Mouse (Mus musculus) midbrain, embryonic 11.5 days (tissue): ENCODE data around the gene Prrxl1. TPM values are rescaled to one million over a fixed set of nuclear protein-coding genes. Genes with fewer than 3 reads are reported as not detected.

Experiments
- ATAC-seq: fragments of 200-750 bp; cut with Nextera tagmentation; 2 replicates; pipeline ENCODE4 v1.8.0; 2017; ENCODE audit warnings: moderate TSS enrichment, moderate library complexity; ENCODE audit not compliant: low FRiP score
- DNase-seq: peaks from one replicate; pipeline ENCODE4 v3.0.0; 2015; ENCODE audit warnings: low spot score; ENCODE audit errors: missing footprints
- H3K27ac ChIP-seq: fragments of 300-500 bp; sonication (generic); 2 replicates; pipeline ENCODE4 v1.5.1; 2014; ENCODE audit warnings: low read depth, low read length
- H3K27me3 ChIP-seq: fragments of 300-500 bp; sonication (generic); 2 replicates; pipeline ENCODE4 v1.6.1; 2014; ENCODE audit warnings: mild to moderate bottlenecking, low read length, moderate library complexity, mixed read lengths; ENCODE audit not compliant: control insufficient read depth, insufficient read depth
- H3K36me3 ChIP-seq: fragments of 300-500 bp; sonication (generic); 2 replicates; pipeline ENCODE4 v1.6.1; 2014; ENCODE audit warnings: mild to moderate bottlenecking, low read length, moderate library complexity, mixed read lengths; ENCODE audit not compliant: control insufficient read depth, insufficient read depth
- H3K4me1 ChIP-seq: fragments of 300-500 bp; sonication (generic); 2 replicates; pipeline ENCODE4 v1.6.1; 2014; ENCODE audit warnings: low read length; ENCODE audit not compliant: control insufficient read depth, insufficient read depth
- H3K4me2 ChIP-seq: fragments of 300-500 bp; sonication (generic); 2 replicates; pipeline ENCODE4 v1.6.1; 2014; ENCODE audit warnings: mild to moderate bottlenecking, moderate library complexity
- H3K4me3 ChIP-seq: fragments of 300-500 bp; sonication (generic); 2 replicates; pipeline ENCODE4 v1.5.1; 2014; ENCODE audit warnings: low read depth, low read length
- H3K9ac ChIP-seq: fragments of 300-500 bp; sonication (generic); 2 replicates; pipeline ENCODE4 v1.6.1; 2014; ENCODE audit warnings: low read length
- H3K9me3 ChIP-seq: fragments of 300-500 bp; sonication (generic); 2 replicates; pipeline ENCODE4 v1.6.1; 2016; ENCODE audit warnings: low read length; ENCODE audit not compliant: control insufficient read depth
- WGBS: fragments of 180-500 bp; shearing (Covaris S2); extraction: QIAGEN DNeasy Blood & Tissue Kit; methylation state at CpG from one replicate; pipeline ENCODE4 v1.1.7; 2014; 5-methylcytosine and 5-hydroxymethylcytosine counted together
- polyA plus RNA-seq: library from polyadenylated mRNA; unstranded; fragments of >200 nt; fragmentation: Nextera tagmentation; extraction: Ambion mirVana; gene quantifications from 2 replicates; pipeline ENCODE4 v1.2.1, GENCODE M21; 2014

Prrxl1 gene
- polyA plus RNA-seq, 1 experiment from 2014 or later: 9.8 TPM

- Histone ChIP-seq H3K4me2 (no peak overlapping the region), H3K27me3 (no peaks in the 10 kb centered on the region), H3K4me1 (no peaks in the 10 kb centered on the region), H3K27ac (no peak overlapping the region), H3K9me3 (no peaks in the 10 kb centered on the region), H3K4me3 (no peak overlapping the region), H3K9ac (no peak overlapping the region), H3K36me3 (no peaks in the 10 kb centered on the region)
- WGBS: 86% methylated on average over 6 of the region's 6 CpGs
- DNase-seq (no peak), ATAC-seq (no peak)
Observed at GRCm38 (mm10) chr14:32663099-32663498, 63.9 kb downstream of the Prrxl1 start.

DNA sequence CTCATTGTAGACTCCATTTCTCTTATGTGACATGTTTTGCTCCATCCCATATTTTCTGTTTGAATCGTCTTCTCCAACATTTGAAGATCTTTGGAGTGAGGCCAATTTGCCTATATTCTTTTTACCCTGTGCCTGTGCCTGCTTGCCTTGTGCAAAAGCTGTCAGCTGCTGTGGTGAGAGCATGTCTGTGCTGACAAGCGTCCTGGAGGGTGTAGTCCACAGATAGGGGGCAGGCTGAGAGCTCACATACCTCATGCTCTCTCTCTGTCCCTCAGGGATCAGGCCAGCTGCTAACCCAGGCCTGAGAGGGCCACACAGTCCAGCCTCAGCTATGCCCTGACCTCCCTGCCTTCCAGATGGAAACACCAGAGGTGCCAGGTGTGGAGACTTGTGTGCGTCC is 74.0 kb downstream of the Prrxl1 start:
- DNase-seq: no peak

DNA sequence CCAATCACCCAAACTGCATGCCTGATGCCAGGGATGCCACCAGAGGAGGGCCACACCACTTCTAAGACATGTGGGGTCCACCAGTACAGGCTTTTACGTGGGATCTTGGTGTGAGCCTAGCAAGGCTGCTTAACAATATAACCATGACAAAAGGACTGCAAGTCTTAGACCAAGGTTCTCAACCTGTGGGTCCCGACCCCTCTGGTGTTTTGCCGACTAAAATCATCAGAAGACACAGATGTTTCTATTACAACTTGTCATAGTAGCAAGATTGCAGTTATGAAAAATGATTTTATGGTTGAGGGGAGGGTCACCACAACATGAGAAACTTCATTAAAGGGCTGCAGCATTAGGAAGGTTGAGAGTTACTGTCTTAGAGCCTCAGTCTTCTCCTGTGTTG is 79.4 kb downstream of the Prrxl1 start:
- Histone ChIP-seq H3K4me1 (0 out of 2 replicates have a peak, but pooled peaks cover 2% of the 10 kb centered on the region), H3K4me2 (no peak overlapping the region), H3K36me3 (no peaks in the 10 kb centered on the region), H3K27me3 (no peaks in the 10 kb centered on the region), H3K9me3 (no peaks in the 10 kb centered on the region), H3K27ac (no peak overlapping the region), H3K9ac (no peak overlapping the region), H3K4me3 (no peak overlapping the region)
- ATAC-seq (no peak), DNase-seq (no peak)
- WGBS: 65% methylated on average over 3 of the region's 3 CpGs

More for the DNA sequence above, 74.0 kb downstream of the Prrxl1 start:
- Histone ChIP-seq H3K9me3 (no peaks in the 10 kb centered on the region), H3K36me3 (no peaks in the 10 kb centered on the region), H3K27ac (no peak overlapping the region), H3K4me1 (no peaks in the 10 kb centered on the region), H3K9ac (no peak overlapping the region), H3K4me3 (no peak overlapping the region), H3K27me3 (no peaks in the 10 kb centered on the region), H3K4me2 (no peak overlapping the region)
- ATAC-seq: no peak
- WGBS: 53% methylated on average over 3 of the region's 3 CpGs

DNA sequence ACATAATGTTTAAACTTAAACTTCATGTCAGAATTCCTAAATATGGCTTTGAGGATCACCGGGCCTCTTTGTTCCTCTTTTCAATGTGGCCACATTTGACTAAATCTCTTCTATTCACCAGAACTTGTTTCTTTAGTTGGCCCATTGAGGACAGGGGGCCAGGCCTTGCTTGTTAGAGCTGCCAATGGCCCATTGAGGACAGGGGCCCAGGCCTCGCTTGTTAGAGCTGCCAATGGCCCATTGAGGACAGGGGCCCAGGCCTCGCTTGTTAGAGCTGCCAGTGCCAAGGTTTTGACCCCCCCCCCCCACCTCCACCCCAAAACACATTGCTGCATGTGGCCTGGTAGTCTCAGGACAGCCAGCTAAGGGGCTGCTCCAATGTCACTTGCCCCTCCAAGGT is 82.4 kb downstream of the Prrxl1 start:
- DNase-seq (no peak), ATAC-seq (no peak)
- Histone ChIP-seq H3K9me3 (no peaks in the 10 kb centered on the region), H3K27ac (no peak overlapping the region), H3K4me1 (0 out of 2 replicates have a peak, but pooled peaks cover 2% of the 10 kb centered on the region), H3K36me3 (no peaks in the 10 kb centered on the region), H3K9ac (no peak overlapping the region), H3K27me3 (no peaks in the 10 kb centered on the region), H3K4me2 (no peak overlapping the region), H3K4me3 (no peak overlapping the region)
- WGBS: 50% methylated on average over 3 of the region's 3 CpGs

- WGBS: 90% methylated on average over 12 of the region's 12 CpGs
Observed at GRCm38 (mm10) chr14:32682536-32682935, 83.3 kb downstream of the Prrxl1 start.

DNA sequence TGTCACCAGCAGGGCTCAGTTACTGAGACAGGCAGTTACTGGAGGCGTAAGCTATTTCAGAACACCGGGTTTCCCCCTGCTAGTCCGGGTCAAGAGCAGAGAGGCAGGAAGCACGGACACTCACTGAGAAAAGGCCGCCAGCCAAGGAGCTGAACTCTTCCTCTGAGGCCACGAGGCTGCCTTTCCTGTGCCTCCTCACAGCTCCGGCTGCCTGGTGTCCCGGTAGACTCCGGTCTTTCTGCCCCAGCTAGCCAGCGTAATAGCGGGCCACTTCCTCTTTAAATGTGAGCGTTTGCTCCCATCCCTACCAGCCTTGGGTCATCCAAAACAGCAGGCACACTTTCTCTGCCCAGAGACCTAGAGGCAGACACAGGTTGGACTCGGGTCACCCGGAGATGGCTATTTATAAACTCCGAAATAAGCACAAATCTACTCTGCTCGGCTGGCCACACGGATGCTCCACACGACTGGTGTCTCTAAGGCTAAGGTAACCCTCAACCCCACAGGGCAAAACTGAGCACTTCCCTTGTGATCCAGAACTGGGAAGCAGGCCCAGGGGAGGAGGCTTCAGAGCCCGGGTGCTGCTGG is 84.1 kb downstream of the Prrxl1 start:
- no peak overlapping the region for H3K9ac ChIP-seq
- DNase-seq: no peak
- no peak for ATAC-seq
- H3K4me2 ChIP-seq: no peak overlapping the region
- H3K36me3 ChIP-seq: no peaks in the 10 kb centered on the region
- H3K4me3 ChIP-seq: no peak overlapping the region
- no peaks in the 10 kb centered on the region for H3K9me3 ChIP-seq
- H3K4me1 ChIP-seq: 0 out of 2 replicates have a peak, but pooled peaks cover 2% of the 10 kb centered on the region
- H3K27ac ChIP-seq: no peak overlapping the region
- 63% methylated on average over 19 of the region's 19 CpGs for WGBS
- no peaks in the 10 kb centered on the region for H3K27me3 ChIP-seq

More at GRCm38 (mm10) chr14:32682536-32682935, 83.3 kb downstream of the Prrxl1 start:
- H3K27me3 ChIP-seq: no peaks in the 10 kb centered on the region
- H3K36me3 ChIP-seq: no peaks in the 10 kb centered on the region
- no peaks in the 10 kb centered on the region for H3K9me3 ChIP-seq
- ATAC-seq (no peak), DNase-seq (no peak)
- H3K4me1 ChIP-seq: 0 out of 2 replicates have a peak, but pooled peaks cover 2% of the 10 kb centered on the region
- H3K4me2 ChIP-seq: no peak overlapping the region
- H3K4me3 ChIP-seq: no peak overlapping the region
- H3K27ac ChIP-seq: no peak overlapping the region
- no peak overlapping the region for H3K9ac ChIP-seq

DNA sequence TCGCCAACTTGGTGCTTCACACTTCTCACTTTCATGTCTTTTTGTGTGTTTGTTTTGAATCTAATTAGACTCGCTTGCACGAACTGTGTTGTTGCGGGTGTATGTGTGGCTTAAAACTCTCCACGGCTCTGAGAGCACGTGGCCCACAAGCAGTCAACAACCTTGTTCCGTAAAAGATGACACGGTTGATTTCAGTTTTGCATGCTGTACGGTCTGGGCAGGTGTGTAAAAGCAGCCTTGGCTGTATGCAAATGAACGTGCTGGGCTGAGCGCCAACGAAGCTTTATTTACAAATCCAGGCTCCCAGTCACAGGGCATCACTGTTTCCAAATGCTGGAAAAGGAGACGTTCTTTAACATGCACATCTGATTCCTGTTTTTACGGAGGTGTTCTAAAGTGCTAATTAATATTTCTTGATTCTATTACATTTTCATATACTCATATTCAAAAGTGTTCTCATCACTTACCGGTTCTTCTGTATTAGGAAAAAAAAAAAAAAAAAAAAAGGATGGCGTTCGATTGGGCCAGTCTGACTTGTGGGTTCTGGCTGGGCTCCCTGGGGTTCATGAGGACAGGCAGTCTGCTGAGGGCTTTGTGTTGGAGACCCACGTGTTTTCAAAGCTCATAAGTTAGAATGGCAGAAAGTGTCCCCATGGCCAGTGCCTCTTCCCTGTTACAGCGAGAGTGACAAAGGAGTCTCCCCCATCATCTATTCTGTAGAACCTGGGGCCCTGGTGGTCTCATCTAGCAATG is 85.0 kb downstream of the Prrxl1 start:
- Histone ChIP-seq H3K36me3 (no peaks in the 10 kb centered on the region), H3K9me3 (no peaks in the 10 kb centered on the region), H3K4me3 (no peak overlapping the region), H3K4me1 (0 out of 2 replicates have a peak, but pooled peaks cover 2% of the 10 kb centered on the region), H3K4me2 (no peak overlapping the region), H3K27ac (no peak overlapping the region), H3K9ac (no peak overlapping the region), H3K27me3 (no peaks in the 10 kb centered on the region)
- DNase-seq: no peak
- 68% methylated on average over 19 of the region's 19 CpGs for whole genome bisulfite sequencing
- no peak for ATAC-seq

- H3K4me3 ChIP-seq: no peak overlapping the region
- WGBS: 89% methylated on average over 19 of the region's 19 CpGs
- 0 out of 2 replicates have a peak, but pooled peaks cover 2% of the 10 kb centered on the region for H3K4me1 ChIP-seq
- H3K4me2 ChIP-seq: no peak overlapping the region
- H3K9me3 ChIP-seq: no peaks in the 10 kb centered on the region
- no peak overlapping the region for H3K27ac ChIP-seq
- DNase-seq: no peak
- ATAC-seq: no peak
- H3K36me3 ChIP-seq: no peaks in the 10 kb centered on the region
- no peaks in the 10 kb centered on the region for H3K27me3 ChIP-seq
- no peak overlapping the region for H3K9ac ChIP-seq
Observed at GRCm38 (mm10) chr14:32684735-32685105, 85.5 kb downstream of the Prrxl1 start.

- H3K27me3 ChIP-seq: no peaks in the 10 kb centered on the region
- H3K36me3 ChIP-seq: no peaks in the 10 kb centered on the region
- no peaks in the 10 kb centered on the region for H3K9me3 ChIP-seq
- no peak for ATAC-seq
- no peak within 1 kb of the TSS for H3K4me2 ChIP-seq
- no peak within 1 kb of the TSS for H3K4me3 ChIP-seq
- WGBS: 67% methylated on average over 16 of the region's 16 CpGs
- DNase-seq: no peak
- no peak within 1 kb of the TSS for H3K27ac ChIP-seq
- H3K4me1 ChIP-seq: 0 out of 2 replicates have a peak, but pooled peaks cover 2% of the 10 kb centered on the region
- H3K9ac ChIP-seq: no peak within 1 kb of the TSS
Observed at GRCm38 (mm10) chr14:32685124-32685826, 86.1 kb downstream of the Prrxl1 start, which contains the start of gene 3425401B19Rik. 3425401B19Rik (minus strand) TSS chr14:32685293.
